Mouse (Mus musculus): ENCODE measurements at regions not wholly inside any gene's neighbourhood (a gene's known extent, or its start where the extent isn't known, plus 50 kb on each side); places are given as distances from the start of the nearest gene placed in this dataset.
A peak's percentile ranks its signal among the peaks of the same experiment; 100 is the strongest.

GRCm38 (mm10) chr2:116808554-116808953, 69.9 kb upstream of the Tmco5 start:
- DNase-seq (ENCODE audit: low read depth), result peak; percentile 64
- TF ChIP-seq POLR2A (IDR thresholded peaks at IDR 0.05; ENCODE audit: borderline replicate concordance, extremely low read depth, insufficient read depth, insufficient read length, poor library complexity, severe bottlenecking) (no peak), CTCF (IDR thresholded peaks at IDR 0.05; ENCODE audit: borderline replicate concordance, extremely low read depth, insufficient read depth, insufficient read length) (no peak)

DNA sequence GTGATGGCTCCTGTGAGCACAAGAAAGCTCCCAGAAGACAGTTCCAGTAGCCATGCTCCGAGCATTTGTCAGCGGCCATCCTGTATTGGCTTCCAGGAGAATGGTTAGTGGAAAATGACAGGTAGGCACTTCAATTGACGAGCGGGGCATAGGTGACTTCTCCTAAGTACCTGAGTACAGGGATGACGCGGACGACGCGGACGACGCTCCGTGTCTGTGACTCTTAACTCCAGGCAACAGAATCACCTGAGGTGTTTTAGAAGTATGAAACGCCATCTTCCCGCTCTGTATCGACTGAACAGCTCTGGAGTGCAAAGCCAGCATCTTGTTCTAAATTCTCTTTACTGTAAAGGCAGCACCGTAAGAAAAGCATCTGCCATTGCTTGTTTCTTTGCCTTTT, 68.4 kb upstream of the Tmco5 start:
- no peak for TF ChIP-seq CTCF (IDR thresholded peaks at IDR 0.05; ENCODE audit: borderline replicate concordance, extremely low read depth, insufficient read depth, insufficient read length)
- no peak for DNase-seq (ENCODE audit: low read depth)

GRCm38 (mm10) chr2:116812869-116813558, 65.5 kb upstream of the Tmco5 start:
- peak; percentile 87 for DNase-seq (ENCODE audit: low read depth)
- TF ChIP-seq CTCF (IDR thresholded peaks at IDR 0.05; ENCODE audit: borderline replicate concordance, extremely low read depth, insufficient read depth, insufficient read length) (no peak), POLR2A (IDR thresholded peaks at IDR 0.05; ENCODE audit: borderline replicate concordance, extremely low read depth, insufficient read depth, insufficient read length, poor library complexity, severe bottlenecking) (no peak)

- no peak for TF ChIP-seq CTCF (IDR thresholded peaks at IDR 0.05; ENCODE audit: borderline replicate concordance, extremely low read depth, insufficient read depth, insufficient read length)
- no peak for TF ChIP-seq POLR2A (IDR thresholded peaks at IDR 0.05; ENCODE audit: borderline replicate concordance, extremely low read depth, insufficient read depth, insufficient read length, poor library complexity, severe bottlenecking)
- DNase-seq (ENCODE audit: low read depth), result no peak
Observed at GRCm38 (mm10) chr2:116813559-116813895, 65.0 kb upstream of the Tmco5 start.

- TF ChIP-seq POLR2A (IDR thresholded peaks at IDR 0.05; ENCODE audit: borderline replicate concordance, extremely low read depth, insufficient read depth, insufficient read length, poor library complexity, severe bottlenecking), result no peak
Observed at GRCm38 (mm10) chr2:116817134-116817533, 61.4 kb upstream of the Tmco5 start.

DNA sequence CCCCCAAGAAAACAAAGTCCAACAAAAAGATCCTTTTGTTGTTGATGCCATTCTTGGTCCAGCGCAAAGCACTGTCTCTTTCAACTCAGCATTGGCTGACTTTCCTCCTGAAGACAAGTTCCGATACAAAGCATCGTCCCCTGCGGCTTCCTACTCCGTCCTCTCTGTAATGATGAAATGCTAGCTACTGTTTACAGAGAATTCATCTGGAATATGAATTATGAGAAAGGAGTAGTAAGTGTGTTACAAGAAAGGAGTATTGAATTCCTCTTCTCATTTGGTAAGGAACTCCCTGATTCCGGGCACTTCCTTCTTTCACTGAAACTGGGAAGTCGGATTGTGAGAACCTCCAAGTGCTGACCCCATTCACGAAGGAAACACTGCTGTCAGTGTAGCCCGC, 60.9 kb upstream of the Tmco5 start:
- DNase-seq (ENCODE audit: low read depth), result peak; percentile 48
- TF ChIP-seq POLR2A (IDR thresholded peaks at IDR 0.05; ENCODE audit: borderline replicate concordance, extremely low read depth, insufficient read depth, insufficient read length, poor library complexity, severe bottlenecking) (no peak), CTCF (IDR thresholded peaks at IDR 0.05; ENCODE audit: borderline replicate concordance, extremely low read depth, insufficient read depth, insufficient read length) (no peak)

More at GRCm38 (mm10) chr2:116817134-116817533, 61.4 kb upstream of the Tmco5 start:
- peak; percentile 72 for DNase-seq (ENCODE audit: low read depth)

DNA sequence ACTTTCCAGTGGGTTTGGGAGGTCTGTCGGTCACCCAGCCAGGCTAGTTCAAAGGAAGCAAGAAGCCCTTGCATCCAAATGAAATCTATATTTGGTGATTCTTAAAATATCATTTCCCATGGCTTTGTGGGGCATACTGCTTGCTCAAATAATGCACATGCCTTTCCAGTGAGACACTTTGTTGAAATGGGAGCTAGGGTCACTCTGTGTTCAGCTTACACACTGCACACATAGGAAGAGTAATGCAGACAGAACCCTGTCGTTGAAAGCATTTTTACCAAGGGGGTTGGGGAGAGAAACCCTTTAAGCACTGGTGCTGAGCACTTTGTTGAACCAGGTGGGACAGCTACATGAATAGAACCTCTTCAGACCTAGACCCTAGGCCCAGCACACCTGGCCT, 59.9 kb upstream of the Tmco5 start:
- TF ChIP-seq POLR2A (IDR thresholded peaks at IDR 0.05; ENCODE audit: borderline replicate concordance, extremely low read depth, insufficient read depth, insufficient read length, poor library complexity, severe bottlenecking), result no peak
- no peak for TF ChIP-seq CTCF (IDR thresholded peaks at IDR 0.05; ENCODE audit: borderline replicate concordance, extremely low read depth, insufficient read depth, insufficient read length)
- peak; percentile 46 for DNase-seq (ENCODE audit: low read depth)

GRCm38 (mm10) chr2:116819016-116819687, 59.3 kb upstream of the Tmco5 start:
- TF ChIP-seq POLR2A (IDR thresholded peaks at IDR 0.05; ENCODE audit: borderline replicate concordance, extremely low read depth, insufficient read depth, insufficient read length, poor library complexity, severe bottlenecking), result no peak
- TF ChIP-seq CTCF (IDR thresholded peaks at IDR 0.05; ENCODE audit: borderline replicate concordance, extremely low read depth, insufficient read depth, insufficient read length), result no peak
- peak; percentile 70 for DNase-seq (ENCODE audit: low read depth)

- TF ChIP-seq POLR2A (IDR thresholded peaks at IDR 0.05; ENCODE audit: borderline replicate concordance, extremely low read depth, insufficient read depth, insufficient read length, poor library complexity, severe bottlenecking) (no peak), CTCF (IDR thresholded peaks at IDR 0.05; ENCODE audit: borderline replicate concordance, extremely low read depth, insufficient read depth, insufficient read length) (peak; percentile 69; the same call in 1 of the 2 replicates)
- peak; percentile 89 for DNase-seq (ENCODE audit: low read depth)
Observed at GRCm38 (mm10) chr2:116820831-116821745, 57.4 kb upstream of the Tmco5 start.

All from brain, embryonic 14.5 days (tissue).